Mouse (Mus musculus) kidney, postnatal 0 days (tissue): ENCODE measurements around the gene AL732309.1. TPM values are rescaled to one million over a fixed set of nuclear protein-coding genes. Genes with fewer than 3 reads are reported as not detected.

Source experiments
- ATAC-seq: fragments of 200-750 bp; cut with Nextera tagmentation; replicated peaks from 2 replicates; pipeline ENCODE4 v1.8.0; 2017; ENCODE audit warnings: low read depth, moderate number of reproducible peaks, moderate TSS enrichment, moderate library complexity; ENCODE audit not compliant: low FRiP score
- DNase-seq: peaks from one replicate; pipeline ENCODE4 v3.0.0-alpha.2; 2016; ENCODE audit warnings: low spot score
- H3K27ac ChIP-seq: fragments of 300-500 bp; sonication (generic); 2 replicates; pipeline ENCODE4 v1.5.1; 2014; ENCODE audit warnings: mild to moderate bottlenecking
- H3K27me3 ChIP-seq: fragments of 300-500 bp; sonication (generic); 2 replicates; pipeline ENCODE4 v1.6.1; 2014; ENCODE audit warnings: low read length, mixed read lengths; ENCODE audit not compliant: insufficient read depth
- H3K36me3 ChIP-seq: fragments of 300-500 bp; sonication (generic); 2 replicates; pipeline ENCODE4 v1.6.1; 2014; ENCODE audit warnings: low read length, mixed read lengths; ENCODE audit not compliant: insufficient read depth
- H3K4me1 ChIP-seq: fragments of 300-500 bp; sonication (generic); replicated peaks from 2 replicates; pipeline ENCODE4 v1.6.1; 2014; ENCODE audit warnings: antibody characterized with exemption, low read length, mixed read lengths; ENCODE audit not compliant: insufficient read depth
- H3K4me2 ChIP-seq: fragments of 300-500 bp; sonication (generic); 2 replicates; pipeline ENCODE4 v1.6.1; 2014; ENCODE audit warnings: mild to moderate bottlenecking, low read length, moderate library complexity, mixed read lengths
- H3K4me3 ChIP-seq: fragments of 300-500 bp; sonication (generic); replicated peaks from 2 replicates; pipeline ENCODE4 v1.5.1; 2014; ENCODE audit warnings: low read depth, low read length
- H3K9ac ChIP-seq: fragments of 300-500 bp; sonication (generic); 2 replicates; pipeline ENCODE4 v1.6.1; 2014; ENCODE audit warnings: low read depth, low read length
- H3K9me3 ChIP-seq: fragments of 300-500 bp; sonication (generic); replicated peaks from 2 replicates; pipeline ENCODE4 v1.6.1; 2016; ENCODE audit warnings: low read length, inconsistent platforms, mixed read lengths
- CTCF ChIP-seq: IDR thresholded peaks from 2 replicates; pipeline ENCODE4 v1.5.1; 2016; ENCODE audit warnings: antibody characterized with exemption, low read depth, mild to moderate bottlenecking, moderate library complexity
- WGBS: fragments of 180-500 bp; shearing (Covaris S2); extraction: QIAGEN DNeasy Blood & Tissue Kit; methylation state at CpG from one replicate; pipeline ENCODE4 v1.1.7; 2014; 5-methylcytosine and 5-hydroxymethylcytosine counted together
- polyA plus RNA-seq: library from polyadenylated mRNA; unstranded; fragments of >200 nt; fragmentation: Nextera tagmentation; extraction: Ambion mirVana; gene quantifications from 2 replicates; pipeline ENCODE4 v1.2.1, GENCODE M21; 2015

AL732309.1 gene
- polyA plus RNA-seq, 1 experiment from 2014 or later, result 2.7 TPM

GRCm38 (mm10) chr2:25224766-25225752 lies 21.6 kb downstream of the AL732309.1 start:
- DNase-seq, result peak; percentile 100
- peak; percentile 94 for ATAC-seq

DNA sequence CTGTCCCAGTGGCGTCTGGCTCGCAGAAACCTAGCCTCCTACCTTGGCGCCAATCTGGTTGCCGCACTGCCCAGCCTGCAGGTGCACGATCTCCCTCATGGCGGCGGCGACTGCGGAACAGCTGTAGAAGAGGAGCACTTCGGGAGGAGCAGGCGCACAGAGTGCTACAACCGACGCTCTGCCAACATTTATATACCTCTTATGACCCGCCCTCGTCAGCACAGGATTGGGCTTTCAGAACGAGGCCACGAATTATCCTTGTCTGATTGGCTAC lies 22.2 kb downstream of the AL732309.1 start, which contains the start of gene Tubb4b:
Gene Tubb4b, minus strand, starts transcription at position 211 of the 274 bp plus-strand sequence.
- Histone ChIP-seq H3K4me3 (peak within 1 kb of the TSS; percentile 83), H3K9me3 (no peaks in the 10 kb centered on the region), H3K9ac (peak within 1 kb of the TSS; percentile 89), H3K4me1 (peaks cover 18% of the 10 kb centered on the region), H3K4me2 (peak within 1 kb of the TSS; percentile 91), H3K27me3 (no peaks in the 10 kb centered on the region), H3K36me3 (0 out of 2 replicates have a peak, but pooled peaks cover 4% of the 10 kb centered on the region), H3K27ac (peak within 1 kb of the TSS; percentile 97)
- DNase-seq, result no peak
- WGBS, result under 1% methylated on average over 17 of the region's 17 CpGs
- no peak for ATAC-seq
- peak; percentile 22; the same call in 1 of the 2 replicates for TF ChIP-seq CTCF

More at GRCm38 (mm10) chr2:25224766-25225752, 21.6 kb downstream of the AL732309.1 start:
- Histone ChIP-seq H3K36me3 (0 out of 2 replicates have a peak, but pooled peaks cover 4% of the 10 kb centered on the region), H3K27ac (peak overlapping the region; percentile 97), H3K4me3 (peak overlapping the region; percentile 83), H3K9me3 (no peaks in the 10 kb centered on the region), H3K4me2 (peak overlapping the region; percentile 54), H3K9ac (peak overlapping the region; percentile 63), H3K27me3 (no peaks in the 10 kb centered on the region), H3K4me1 (peaks cover 18% of the 10 kb centered on the region)
- WGBS, result 2% methylated on average over 33 of the region's 41 CpGs
- TF ChIP-seq CTCF, result peak; percentile 28

DNA sequence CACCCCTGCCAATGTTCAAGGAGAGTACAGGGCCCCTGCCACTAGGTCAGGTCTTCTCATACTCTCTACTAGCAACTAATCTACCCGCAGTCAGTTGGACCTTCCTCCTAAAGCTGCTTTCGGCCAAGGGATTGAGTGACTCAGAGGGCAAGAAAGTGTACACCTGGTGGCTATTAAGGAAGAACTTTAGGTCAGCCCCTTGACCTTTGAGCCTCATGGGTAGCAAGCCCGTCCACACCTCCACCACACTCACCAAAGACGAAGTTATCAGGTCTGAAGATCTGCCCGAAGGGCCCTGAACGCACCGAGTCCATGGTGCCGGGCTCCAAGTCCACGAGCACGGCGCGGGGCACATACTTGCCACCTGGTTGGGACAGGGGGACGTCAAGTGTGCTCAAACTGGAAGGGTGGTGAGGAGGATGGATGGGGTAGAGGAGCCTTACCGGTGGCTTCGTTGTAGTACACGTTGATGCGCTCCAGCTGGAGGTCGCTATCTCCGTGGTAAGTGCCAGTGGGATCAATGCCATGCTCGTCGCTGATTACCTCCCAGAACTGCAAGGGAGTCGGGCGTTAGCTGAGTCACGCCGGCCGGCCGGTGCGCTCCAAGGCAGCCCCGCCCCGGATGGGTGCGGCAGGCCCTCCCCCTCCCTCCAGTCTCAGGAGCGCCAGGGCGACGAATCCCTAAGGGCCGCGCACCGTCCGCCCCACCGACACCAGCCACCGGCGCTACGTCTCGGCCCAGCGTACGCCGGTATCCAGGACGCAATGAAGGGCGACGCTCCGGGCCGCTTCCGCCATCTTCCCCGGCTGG lies 22.8 kb downstream of the AL732309.1 start:
- H3K27ac ChIP-seq, result peak overlapping the region; percentile 97
- H3K9me3 ChIP-seq, result no peaks in the 10 kb centered on the region
- TF ChIP-seq CTCF, result no peak
- peak overlapping the region; percentile 91 for H3K4me2 ChIP-seq
- ATAC-seq (peak; percentile 47), DNase-seq (peak; percentile 77)
- peak overlapping the region; percentile 89 for H3K9ac ChIP-seq
- WGBS, result 2% methylated on average over 52 of the region's 53 CpGs
- peak overlapping the region; percentile 83 for H3K4me3 ChIP-seq
- no peaks in the 10 kb centered on the region for H3K27me3 ChIP-seq
- 0 out of 2 replicates have a peak, but pooled peaks cover 4% of the 10 kb centered on the region for H3K36me3 ChIP-seq
- H3K4me1 ChIP-seq, result peaks cover 15% of the 10 kb centered on the region

- ATAC-seq (no peak), DNase-seq (no peak)
- Histone ChIP-seq H3K9me3 (no peaks in the 10 kb centered on the region), H3K4me3 (no peak overlapping the region), H3K4me2 (no peak overlapping the region), H3K27ac (no peak overlapping the region), H3K9ac (no peak overlapping the region), H3K27me3 (no peaks in the 10 kb centered on the region), H3K4me1 (peaks cover 6% of the 10 kb centered on the region), H3K36me3 (0 out of 2 replicates have a peak, but pooled peaks cover 4% of the 10 kb centered on the region)
- WGBS, result 72% methylated on average over 5 of the region's 5 CpGs
- TF ChIP-seq CTCF, result no peak
Observed at GRCm38 (mm10) chr2:25221331-25221772, 25.3 kb downstream of the AL732309.1 start.

- Histone ChIP-seq H3K4me2 (no peak within 1 kb of the TSS), H3K4me1 (no peaks in the 10 kb centered on the region), H3K9ac (no peak within 1 kb of the TSS), H3K27me3 (no peaks in the 10 kb centered on the region), H3K36me3 (0 out of 2 replicates have a peak, but pooled peaks cover 4% of the 10 kb centered on the region), H3K9me3 (no peaks in the 10 kb centered on the region), H3K27ac (no peak within 1 kb of the TSS), H3K4me3 (no peak within 1 kb of the TSS)
- ATAC-seq (no peak), DNase-seq (no peak)
- TF ChIP-seq CTCF, result no peak
Observed at GRCm38 (mm10) chr2:25218445-25218844, 28.2 kb downstream of the AL732309.1 start, which contains the start of gene Fam166a. Gene Fam166a (plus strand): TSS chr2:25218745.

DNA sequence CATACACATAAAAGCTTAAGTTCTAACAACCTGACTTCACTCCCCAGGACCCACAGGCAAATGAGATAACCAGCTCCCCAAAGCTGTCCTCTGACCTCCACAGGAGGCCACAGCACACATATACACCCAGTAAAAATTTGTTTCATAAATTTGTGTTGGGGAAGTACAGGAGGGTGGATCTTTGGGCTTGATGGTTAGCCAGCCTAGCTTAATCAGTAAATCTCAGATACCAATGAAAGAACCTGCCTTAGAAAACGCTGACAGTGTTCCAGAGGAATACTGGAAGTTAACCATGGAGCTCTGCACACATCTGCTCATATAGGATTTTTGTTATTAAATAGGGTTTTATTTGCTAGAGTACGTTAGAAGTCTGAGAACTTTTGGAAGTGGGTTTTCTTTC lies 29.0 kb downstream of the AL732309.1 start:
- no peaks in the 10 kb centered on the region for H3K4me1 ChIP-seq
- H3K9me3 ChIP-seq, result no peaks in the 10 kb centered on the region
- WGBS, result 56% methylated on average over 2 of the region's 2 CpGs
- H3K4me2 ChIP-seq, result no peak overlapping the region
- DNase-seq (no peak), ATAC-seq (no peak)
- H3K4me3 ChIP-seq, result no peak overlapping the region
- H3K9ac ChIP-seq, result no peak overlapping the region
- H3K36me3 ChIP-seq, result 0 out of 2 replicates have a peak, but pooled peaks cover 4% of the 10 kb centered on the region
- no peak overlapping the region for H3K27ac ChIP-seq
- TF ChIP-seq CTCF, result no peak
- no peaks in the 10 kb centered on the region for H3K27me3 ChIP-seq
